Mouse (Mus musculus) mouse trophoblast stem cell (cell line): ENCODE measurements around the gene Mup1.
"Not testable (repeated sequence)": the region's sequence is repeated elsewhere in the genome, so short reads cannot be mapped to it uniquely, and the experiment has no call there.

ENCODE experiments used
- in situ Hi-C, 2 experiments: fragments of 300-500 bp; cut with MseI, MboI; formaldehyde crosslinking; loops; 2 replicates in 1 of 2; 3 replicates in 1 of 2; pipeline ENCODE4 v1.15.1; 2025

Mup1 gene

DNA sequence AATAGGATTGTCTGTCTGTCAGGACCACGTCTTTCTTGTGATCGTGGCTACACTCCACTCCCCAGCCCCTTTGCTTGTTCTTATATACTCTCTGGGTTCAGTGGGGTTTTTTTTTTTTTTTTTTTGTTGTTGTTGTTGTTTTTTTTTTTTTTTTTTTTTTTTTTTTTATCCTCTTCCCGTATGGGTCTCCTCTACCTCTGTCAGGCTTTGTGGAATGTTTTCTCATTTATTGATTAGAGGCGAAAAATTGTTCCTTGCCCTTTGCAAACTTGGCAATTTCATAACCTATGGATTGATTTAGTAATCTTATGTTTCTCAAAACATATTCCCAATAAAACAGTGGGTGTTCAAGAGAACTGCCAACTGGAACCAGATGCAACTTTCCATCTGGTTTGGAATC lies at the start of gene Mup1:
Gene Mup1 (minus strand): TSS at position 101 of the 400 bp plus-strand sequence.
- in situ Hi-C loops, result not testable (repeated sequence)
